In the genomic region with DNA sequence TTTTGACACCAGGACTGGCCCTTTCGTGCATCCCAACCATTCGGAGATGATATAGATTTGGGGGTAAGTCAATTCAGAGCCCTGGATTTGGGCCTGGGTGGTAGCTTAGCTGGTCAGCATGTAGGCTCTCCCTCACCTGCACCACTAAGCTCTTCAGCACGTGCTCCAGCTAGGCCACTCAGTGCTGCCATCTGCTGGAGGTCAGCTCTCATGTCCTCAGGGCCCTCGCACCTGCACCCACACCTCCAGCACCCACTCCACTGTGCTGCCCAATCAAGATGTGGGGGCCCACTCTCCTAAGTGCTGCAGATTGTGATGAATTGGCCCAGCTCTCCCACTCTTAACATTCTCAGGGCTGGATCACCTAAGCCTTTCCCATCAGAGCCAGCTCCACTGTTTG, we compare ENCODE assay signal across 8 mouse cellular contexts. TPM values are rescaled to one million over a fixed set of nuclear protein-coding genes. Genes with fewer than 3 reads are reported as not detected.
DNase-seq lines count a peak whose midpoint lies in the region; ATAC-seq lines count a peak whose summit lies in the region.

No protein-coding gene starts in this region.

- no peaks in the 10 kb centered on the region for H3K4me1 ChIP-seq in hindbrain, embryonic 11.5 days (replicated peaks; ENCODE audit: control insufficient read depth, insufficient read depth, low read length)
- no peaks in the 10 kb centered on the region for H3K4me1 ChIP-seq in limb, embryonic 10.5 days
- H3K4me1 ChIP-seq in midbrain, embryonic 16.5 days (ENCODE audit: control insufficient read depth, insufficient read depth, low read length) = no peaks in the 10 kb centered on the region

- peak; percentile 57 for ATAC-seq in hindbrain, embryonic 11.5 days (ENCODE audit: low FRiP score)
- ATAC-seq in midbrain, embryonic 16.5 days = 0 out of 2 replicates have a peak, but pooled peaks have one; percentile 15

- H3K4me3 ChIP-seq in hindbrain, embryonic 11.5 days (ENCODE audit: low read depth, low read length) = no peak overlapping the region
- no peak overlapping the region for H3K4me3 ChIP-seq in limb, embryonic 10.5 days
- H3K4me3 ChIP-seq in midbrain, embryonic 16.5 days (ENCODE audit: low read depth, low read length) = no peak overlapping the region

- no peaks in the 10 kb centered on the region for H3K9me3 ChIP-seq in hindbrain, embryonic 11.5 days (ENCODE audit: control insufficient read depth, low read length)
- H3K9me3 ChIP-seq in limb, embryonic 10.5 days (replicated peaks) = no peaks in the 10 kb centered on the region
- H3K9me3 ChIP-seq in midbrain, embryonic 16.5 days (replicated peaks; ENCODE audit: control insufficient read depth, low read length, poor library complexity, severe bottlenecking) = no peaks in the 10 kb centered on the region

- no peak overlapping the region for H3K9ac ChIP-seq in hindbrain, embryonic 11.5 days (ENCODE audit: low read depth, low read length)
- H3K9ac ChIP-seq in midbrain, embryonic 16.5 days (ENCODE audit: low read depth, low read length) = no peak overlapping the region

- H3K27me3 ChIP-seq in hindbrain, embryonic 11.5 days (ENCODE audit: control insufficient read depth, insufficient read depth, low read length) = no peaks in the 10 kb centered on the region
- no peaks in the 10 kb centered on the region for H3K27me3 ChIP-seq in limb, embryonic 10.5 days (ENCODE audit: low read depth, poor library complexity, severe bottlenecking)
- H3K27me3 ChIP-seq in midbrain, embryonic 16.5 days (ENCODE audit: control insufficient read depth, insufficient read depth, low read depth, low read length) = no peaks in the 10 kb centered on the region

- no peaks in the 10 kb centered on the region for H3K36me3 ChIP-seq in hindbrain, embryonic 11.5 days (ENCODE audit: control insufficient read depth, insufficient read depth, low read length)
- no peaks in the 10 kb centered on the region for H3K36me3 ChIP-seq in limb, embryonic 10.5 days
- no peaks in the 10 kb centered on the region for H3K36me3 ChIP-seq in midbrain, embryonic 16.5 days (ENCODE audit: control insufficient read depth, insufficient read depth, low read length)

- WGBS in hindbrain, embryonic 11.5 days = 72% methylated on average over 4 of the region's 4 CpGs
- WGBS in limb, embryonic 10.5 days = 63% methylated on average over 4 of the region's 4 CpGs
- WGBS in midbrain, embryonic 16.5 days = 65% methylated on average over 4 of the region's 4 CpGs

- no peak overlapping the region for H3K4me2 ChIP-seq in hindbrain, embryonic 11.5 days (replicated peaks; ENCODE audit: low read depth, low read length)
- H3K4me2 ChIP-seq in midbrain, embryonic 16.5 days (ENCODE audit: low read length) = no peak overlapping the region

- H3K27ac ChIP-seq in hindbrain, embryonic 11.5 days (ENCODE audit: low read depth, low read length) = no peak overlapping the region
- no peak overlapping the region for H3K27ac ChIP-seq in limb, embryonic 10.5 days
- no peak overlapping the region for H3K27ac ChIP-seq in midbrain, embryonic 16.5 days (ENCODE audit: low read length)

- DNase-seq in left cerebral cortex, adult 18-20 months (ENCODE audit: low spot score in 2 of 2) = peak; percentile 23 to 43
- DNase-seq in left cerebral cortex, adult 11 months (ENCODE audit: low spot score) = no peak
- DNase-seq in adrenal gland, adult 2 months = peak; percentile 51
- peak; percentile 19 for DNase-seq in embryo, embryonic 9.5 days (ENCODE audit: extremely low spot score)
- DNase-seq in hindbrain, embryonic 11.5 days (ENCODE audit: low spot score) = peak; percentile 38
- peak; percentile 62 for DNase-seq in limb, embryonic 10.5 days (ENCODE audit: low spot score)
- DNase-seq in testis, postnatal 10 days (ENCODE audit: low spot score) = peak; percentile 74

RNA-seq across cellular contexts. Expression of a gene that starts 41.4 kb away (rescaled TPM):
- 100 to 1,000 TPM; 318 to 320 TPM for total RNA-seq in left cerebral cortex, adult 18-20 months (2021)
- 10 to 100 TPM; 73.0 to 83.9 TPM for total RNA-seq in adrenal gland, adult 2 months (2021)
- 32.6 and 33.0 TPM in 2 replicates for polyA plus RNA-seq in adrenal gland, adult 2 months (2012; rRNA removed)
- polyA plus RNA-seq in hindbrain, embryonic 11.5 days (2014; fragmentation: Nextera tagmentation; extraction: Ambion mirVana) = 46.8 and 56.5 TPM in 2 replicates
- 5.5 and 5.9 TPM in 2 replicates for polyA plus RNA-seq in limb, embryonic 10.5 days (2016; fragmentation: Nextera tagmentation; extraction: Ambion mirVana)
- polyA plus RNA-seq in midbrain, embryonic 16.5 days (2015; fragmentation: Nextera tagmentation; extraction: Ambion mirVana) = 470 and 501 TPM in 2 replicates
